Mouse (Mus musculus) limb, embryonic 14.5 days (tissue): ENCODE data around the gene Bzw2. TPM values are rescaled to one million over a fixed set of nuclear protein-coding genes. Genes with fewer than 3 reads are reported as not detected.

ENCODE experiments used
- ATAC-seq: fragments of 200-750 bp; cut with Nextera tagmentation; 2 replicates; pipeline ENCODE4 v1.8.0; 2017; ENCODE audit warnings: low read depth, moderate number of reproducible peaks, moderate TSS enrichment; ENCODE audit not compliant: low FRiP score
- DNase-seq: peaks from one replicate; pipeline ENCODE4 v3.0.0-alpha.2; 2015; ENCODE audit warnings: low spot score
- H3K27ac ChIP-seq: fragments of 300-500 bp; sonication (generic); replicated peaks from 2 replicates; pipeline ENCODE4 v1.5.1; 2014; ENCODE audit warnings: low read depth, mild to moderate bottlenecking, low read length, moderate library complexity, mixed read lengths
- H3K27me3 ChIP-seq: fragments of 300-500 bp; sonication (generic); 2 replicates; pipeline ENCODE4 v1.6.1; 2014; ENCODE audit warnings: low read length, mixed read lengths; ENCODE audit not compliant: control insufficient read depth, insufficient read depth
- H3K36me3 ChIP-seq: fragments of 300-500 bp; sonication (generic); 2 replicates; pipeline ENCODE4 v1.6.1; 2014; ENCODE audit warnings: mild to moderate bottlenecking, low read length, moderate library complexity, mixed read lengths; ENCODE audit not compliant: control insufficient read depth, insufficient read depth
- H3K4me1 ChIP-seq: fragments of 300-500 bp; sonication (generic); 2 replicates; pipeline ENCODE4 v1.6.1; 2014; ENCODE audit warnings: antibody characterized with exemption, low read length, mixed read lengths; ENCODE audit not compliant: control insufficient read depth, insufficient read depth
- H3K4me2 ChIP-seq: fragments of 300-500 bp; sonication (generic); replicated peaks from 2 replicates; pipeline ENCODE4 v1.6.1; 2014; ENCODE audit warnings: low read depth, mild to moderate bottlenecking, low read length, moderate library complexity; ENCODE audit not compliant: severe bottlenecking
- H3K4me3 ChIP-seq: fragments of 300-500 bp; sonication (generic); replicated peaks from 2 replicates; pipeline ENCODE4 v1.5.1; 2014; ENCODE audit warnings: low read length
- H3K9ac ChIP-seq: fragments of 300-500 bp; sonication (generic); 2 replicates; pipeline ENCODE4 v1.6.1; 2014; ENCODE audit warnings: mild to moderate bottlenecking, low read depth, low read length, moderate library complexity; ENCODE audit not compliant: severe bottlenecking
- H3K9me3 ChIP-seq: fragments of 300-500 bp; sonication (generic); 2 replicates; pipeline ENCODE4 v1.6.1; 2016; ENCODE audit warnings: low read length; ENCODE audit not compliant: control insufficient read depth
- POLR2A ChIP-seq: fragments of 200-500 bp; IDR thresholded peaks from 2 replicates; pipeline ENCODE4 v1.8.0; 2012; ENCODE audit warnings: inconsistent platforms, mild to moderate bottlenecking, moderate library complexity, borderline replicate concordance; ENCODE audit not compliant: insufficient read depth, insufficient read length; ENCODE audit errors: extremely low read depth
- WGBS: fragments of 180-500 bp; shearing (Covaris S2); extraction: QIAGEN DNeasy Blood & Tissue Kit; methylation state at CpG from one replicate; pipeline ENCODE4 v1.1.7; 2014; 5-methylcytosine and 5-hydroxymethylcytosine counted together
- polyA plus RNA-seq, 2 experiments: library from polyadenylated mRNA; depleted of rRNA in 1 of 2; stranded (reverse) in 1 of 2; unstranded in 1 of 2; fragments of >200 nt; fragmentation: Nextera tagmentation in 1 of 2; extraction: Ambion mirVana in 1 of 2; gene quantifications; 2 replicates each; pipeline versions ENCODE4 v1.2.1 to v1.2.3; 2012 to 2014

Bzw2 gene
- polyA plus RNA-seq, 2 experiments = 112 to 183 TPM

DNA sequence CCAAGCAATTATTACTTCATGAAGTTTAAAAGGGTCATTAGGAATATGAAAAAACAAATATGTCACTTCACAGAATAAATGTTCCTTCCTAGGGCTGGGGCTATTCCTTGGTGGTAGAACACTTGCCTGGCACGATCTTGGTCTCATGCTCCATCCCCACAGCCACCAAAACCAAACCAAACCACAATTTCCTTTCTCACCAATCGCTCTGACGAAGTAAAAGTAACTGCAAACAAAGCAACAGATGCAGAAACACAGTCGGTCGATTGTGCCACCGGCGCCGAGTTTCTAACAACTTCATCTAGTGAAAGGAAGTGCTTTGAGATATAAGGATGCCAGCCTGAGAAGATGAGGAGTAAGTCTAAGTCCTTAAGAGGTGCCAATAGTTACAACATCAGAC is 21.6 kb downstream of the Bzw2 start:
- WGBS = 95% methylated on average over 8 of the region's 8 CpGs
- DNase-seq (no peak), ATAC-seq (no peak)

DNA sequence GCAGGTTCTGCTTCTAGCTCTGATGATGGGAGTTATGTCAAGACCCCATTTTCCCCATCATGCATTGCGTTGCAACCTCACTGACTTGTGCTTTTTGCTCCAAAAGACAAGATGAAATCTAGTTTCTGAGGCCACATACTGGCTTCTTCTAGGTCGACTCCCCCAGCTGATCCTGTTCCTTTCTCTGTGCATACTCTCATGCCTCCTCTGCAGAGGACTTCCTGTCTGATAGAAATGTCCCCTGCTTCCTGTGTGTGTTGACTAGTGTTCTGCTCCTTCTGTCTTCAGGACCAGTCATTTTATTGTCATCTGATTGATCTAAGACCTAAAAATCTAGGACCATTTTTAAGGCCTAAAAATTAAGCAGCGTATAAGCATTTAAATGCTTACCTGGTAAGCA is 22.5 kb downstream of the Bzw2 start:
- ATAC-seq = no peak
- no peak for TF ChIP-seq POLR2A
- H3K4me3 ChIP-seq = no peak overlapping the region
- no peaks in the 10 kb centered on the region; the same call in 1 of the 2 replicates for H3K4me1 ChIP-seq
- H3K36me3 ChIP-seq = peaks cover 35% of the 10 kb centered on the region
- no peak overlapping the region for H3K4me2 ChIP-seq
- 86% methylated on average over 3 of the region's 3 CpGs for WGBS
- no peaks in the 10 kb centered on the region for H3K9me3 ChIP-seq
- no peaks in the 10 kb centered on the region for H3K27me3 ChIP-seq
- DNase-seq = no peak
- H3K27ac ChIP-seq = no peak overlapping the region
- no peak overlapping the region for H3K9ac ChIP-seq

More for the DNA sequence above, 21.6 kb downstream of the Bzw2 start:
- no peaks in the 10 kb centered on the region for H3K27me3 ChIP-seq
- H3K4me1 ChIP-seq = no peaks in the 10 kb centered on the region; the same call in 1 of the 2 replicates
- no peak for TF ChIP-seq POLR2A
- H3K9ac ChIP-seq = no peak overlapping the region
- no peaks in the 10 kb centered on the region for H3K9me3 ChIP-seq
- H3K4me2 ChIP-seq = no peak overlapping the region
- no peak overlapping the region for H3K27ac ChIP-seq
- no peak overlapping the region for H3K4me3 ChIP-seq
- H3K36me3 ChIP-seq = peaks cover 29% of the 10 kb centered on the region

DNA sequence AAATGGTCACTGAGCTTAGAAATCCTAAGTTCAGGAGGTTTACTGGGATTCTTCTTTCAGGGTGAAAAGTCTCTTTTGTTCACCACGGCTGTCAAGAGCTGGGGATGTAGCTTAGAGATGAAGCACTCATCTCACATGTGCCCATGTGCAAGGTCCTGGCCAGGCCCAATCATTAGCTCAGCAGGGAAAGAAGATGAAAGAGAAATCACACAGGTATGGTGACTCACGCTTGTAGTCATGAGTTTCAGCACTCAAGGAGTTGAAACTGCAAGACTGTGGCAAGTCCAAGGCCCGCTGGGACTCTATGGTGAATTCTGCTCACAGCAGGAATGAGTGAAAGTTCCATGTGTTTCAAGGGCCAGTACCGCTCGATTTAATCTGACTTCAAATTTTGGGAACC is 23.8 kb downstream of the Bzw2 start:
- no peak for TF ChIP-seq POLR2A

DNA sequence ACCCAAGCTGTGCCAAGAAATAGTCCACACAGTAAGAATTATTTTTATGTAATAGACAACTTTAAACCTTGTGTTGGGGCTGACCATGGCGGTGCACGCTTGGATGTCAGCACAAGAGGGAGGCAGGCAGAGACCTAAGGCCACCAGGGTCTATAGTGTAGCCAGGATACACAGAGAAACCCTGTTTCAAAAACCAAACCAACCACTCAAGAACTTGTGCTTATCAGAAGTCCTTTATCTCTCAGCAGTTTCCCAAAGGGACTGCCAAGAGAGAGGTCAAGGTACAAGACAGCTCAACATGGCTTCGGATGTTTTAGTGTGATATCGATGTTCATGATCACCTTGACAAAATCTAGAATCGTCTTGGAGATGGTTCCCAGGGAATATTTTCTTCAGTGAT is 24.3 kb downstream of the Bzw2 start:
- no peaks in the 10 kb centered on the region for H3K4me1 ChIP-seq
- no peak overlapping the region for H3K9ac ChIP-seq
- no peak for DNase-seq
- no peak overlapping the region for H3K4me3 ChIP-seq
- no peak for ATAC-seq
- peaks cover 46% of the 10 kb centered on the region for H3K36me3 ChIP-seq
- no peaks in the 10 kb centered on the region for H3K27me3 ChIP-seq
- H3K27ac ChIP-seq = no peak overlapping the region
- WGBS = 94% methylated on average over 5 of the region's 5 CpGs
- H3K4me2 ChIP-seq = no peak overlapping the region
- no peak for TF ChIP-seq POLR2A
- H3K9me3 ChIP-seq = no peaks in the 10 kb centered on the region

More for the DNA sequence above, 23.8 kb downstream of the Bzw2 start:
- ATAC-seq (no peak), DNase-seq (no peak)
- H3K4me1 ChIP-seq = no peaks in the 10 kb centered on the region
- no peaks in the 10 kb centered on the region for H3K9me3 ChIP-seq
- H3K9ac ChIP-seq = no peak overlapping the region
- no peak overlapping the region for H3K4me3 ChIP-seq
- H3K36me3 ChIP-seq = peaks cover 41% of the 10 kb centered on the region
- no peaks in the 10 kb centered on the region for H3K27me3 ChIP-seq
- no peak overlapping the region for H3K4me2 ChIP-seq
- WGBS = 89% methylated on average over 5 of the region's 5 CpGs
- no peak overlapping the region for H3K27ac ChIP-seq

DNA sequence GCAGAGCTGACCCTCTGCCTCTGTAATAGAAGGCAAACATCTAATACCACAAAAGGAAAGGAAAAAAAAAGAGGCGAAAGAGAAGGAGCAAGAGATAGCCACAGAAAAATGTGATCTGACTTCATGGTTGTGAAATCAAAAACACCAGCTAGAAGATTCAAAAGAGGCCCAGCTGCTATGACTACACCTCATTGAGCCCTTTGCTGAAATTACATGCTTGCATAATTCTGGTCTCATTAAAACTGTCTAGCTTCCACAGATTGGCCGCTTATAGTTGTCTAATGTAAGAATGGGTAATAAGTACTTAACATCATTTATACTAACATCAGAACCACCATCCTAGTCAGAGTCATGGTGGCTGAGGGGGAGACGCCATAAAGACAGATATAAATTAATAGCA is 25.2 kb downstream of the Bzw2 start:
- ATAC-seq (no peak), DNase-seq (no peak)
- no peaks in the 10 kb centered on the region for H3K4me1 ChIP-seq
- no peak for TF ChIP-seq POLR2A
- no peak overlapping the region for H3K4me2 ChIP-seq
- no peaks in the 10 kb centered on the region for H3K27me3 ChIP-seq
- no peaks in the 10 kb centered on the region for H3K9me3 ChIP-seq
- H3K9ac ChIP-seq = no peak overlapping the region
- WGBS = 94% methylated on average over 3 of the region's 3 CpGs
- H3K36me3 ChIP-seq = peaks cover 51% of the 10 kb centered on the region
- no peak overlapping the region for H3K27ac ChIP-seq
- H3K4me3 ChIP-seq = no peak overlapping the region

DNA sequence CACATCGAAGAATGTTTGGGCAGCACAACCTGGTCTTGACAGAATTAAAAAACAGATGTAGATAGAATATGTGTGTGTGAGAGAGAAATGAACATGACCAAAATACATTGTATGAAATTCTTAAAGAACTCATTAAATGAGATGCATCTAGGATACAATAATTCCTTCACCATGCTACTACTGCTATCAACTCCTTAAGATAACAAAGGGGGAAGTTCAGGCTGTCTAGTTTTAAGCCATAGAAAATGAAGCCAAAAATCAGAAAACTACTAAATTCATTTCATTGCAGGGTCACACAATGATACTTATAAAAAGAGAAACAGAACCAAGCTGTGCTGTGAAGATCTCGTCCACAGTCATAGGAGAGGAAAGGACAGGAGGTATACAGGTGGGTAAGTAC is 25.6 kb downstream of the Bzw2 start:
- Histone ChIP-seq H3K9me3 (no peaks in the 10 kb centered on the region), H3K9ac (no peak overlapping the region), H3K4me1 (no peaks in the 10 kb centered on the region), H3K27ac (no peak overlapping the region), H3K27me3 (no peaks in the 10 kb centered on the region), H3K4me2 (no peak overlapping the region), H3K36me3 (peaks cover 51% of the 10 kb centered on the region), H3K4me3 (no peak overlapping the region)
- no peak for DNase-seq
- WGBS = 94% methylated on average over 2 of the region's 2 CpGs
- no peak for TF ChIP-seq POLR2A
- no peak for ATAC-seq
